Mouse (Mus musculus): Measurements from ENCODE around the gene Farp1.
"Not testable (repeated sequence)": the region's sequence is repeated elsewhere in the genome, so short reads cannot be mapped to it uniquely, and the experiment has no call there.

Farp1 gene

DNA sequence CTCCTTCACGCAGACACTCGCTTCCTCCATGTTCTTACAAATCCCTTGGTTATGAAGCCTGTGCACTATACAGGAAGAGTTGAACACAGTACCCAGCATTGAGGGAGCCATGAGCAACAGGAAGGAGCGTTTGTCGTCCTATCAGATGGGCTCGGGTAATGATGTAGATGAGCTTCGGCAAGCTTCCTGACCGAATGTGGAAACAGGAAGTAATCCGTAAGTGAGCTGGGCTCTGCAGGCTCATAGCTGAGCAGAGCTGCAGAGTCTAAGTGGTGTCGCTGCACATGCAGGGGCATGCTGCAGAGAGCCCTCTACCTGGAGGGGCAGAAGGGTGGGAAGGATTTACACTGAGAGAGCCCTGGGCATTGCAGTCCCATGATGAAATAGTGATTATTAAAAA is 140.4 kb downstream of the Farp1 start:
- intact Hi-C loops (cut with DNase I) = no loop called here

- intact Hi-C loops (cut with DNase I) = no loop called here
These were observed 140.9 kb downstream of the Farp1 start for GRCm38 (mm10) chr14:121175861-121176260.

DNA sequence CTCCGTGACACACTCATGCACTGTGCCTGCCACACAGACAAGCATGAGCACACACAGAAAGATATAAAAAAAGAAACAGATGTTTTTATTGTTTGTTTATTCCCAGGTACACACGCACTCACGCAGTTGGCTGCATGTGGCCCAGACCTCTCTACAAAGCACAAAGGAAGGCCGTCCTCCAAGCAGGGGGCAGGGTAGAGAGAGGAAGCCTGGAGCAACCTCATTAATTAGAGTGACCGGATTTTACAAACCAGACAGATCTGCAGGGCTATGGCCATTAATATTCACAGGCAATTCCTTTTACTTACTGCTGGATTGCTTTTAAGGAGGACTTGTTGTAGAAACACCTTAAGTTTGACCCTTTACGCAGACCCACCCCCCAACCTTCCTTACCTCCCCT is 142.9 kb downstream of the Farp1 start:
- intact Hi-C loops (cut with DNase I) = no loop called here

GRCm38 (mm10) chr14:121180611-121181010 is 145.6 kb downstream of the Farp1 start:
- intact Hi-C loops (cut with DNase I) = no loop called here

- intact Hi-C loops (cut with DNase I) = no loop called here
These were observed 146.8 kb downstream of the Farp1 start for GRCm38 (mm10) chr14:121181798-121182197.

GRCm38 (mm10) chr14:121182967-121183366 is 148.0 kb downstream of the Farp1 start:
- intact Hi-C loops (cut with DNase I) = no loop called here

DNA sequence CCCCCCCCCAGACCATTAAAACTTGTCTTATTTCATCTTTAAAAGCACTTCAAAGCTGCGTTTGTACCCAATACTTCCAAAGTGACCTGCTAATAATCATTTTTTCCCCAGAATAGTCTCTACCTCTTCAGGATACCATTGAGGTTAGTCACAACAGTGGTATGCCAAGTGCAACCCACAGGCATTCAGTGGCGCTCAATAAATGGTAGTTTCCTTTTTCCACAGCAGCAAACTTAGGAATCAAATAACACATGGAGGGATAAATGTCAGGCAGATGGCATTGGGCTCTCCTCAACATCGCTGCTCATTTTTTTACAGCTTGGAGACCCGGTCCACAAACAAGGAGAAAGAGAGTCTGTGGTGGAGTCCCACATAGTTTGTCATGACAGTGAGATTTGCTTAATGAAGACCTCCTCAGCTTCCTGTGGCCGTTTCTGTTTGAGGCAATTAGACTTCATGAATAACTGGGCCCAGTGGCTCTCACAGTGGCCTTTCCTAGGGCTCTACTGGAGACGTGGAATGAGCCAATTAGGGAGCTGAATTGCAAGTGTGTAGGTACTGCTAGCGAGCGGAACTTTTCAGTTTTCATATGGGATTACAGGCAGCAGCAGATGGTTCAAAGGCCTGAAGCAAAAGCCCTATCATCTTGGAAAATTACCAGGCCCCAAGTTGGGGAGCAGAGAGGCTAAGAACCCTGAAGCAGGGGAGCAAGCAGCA is 148.6 kb downstream of the Farp1 start:
- intact Hi-C loops (cut with DNase I) = no loop called here

GRCm38 (mm10) chr14:121184351-121184750 is 149.4 kb downstream of the Farp1 start:
- intact Hi-C loops (cut with DNase I) = no loop called here

DNA sequence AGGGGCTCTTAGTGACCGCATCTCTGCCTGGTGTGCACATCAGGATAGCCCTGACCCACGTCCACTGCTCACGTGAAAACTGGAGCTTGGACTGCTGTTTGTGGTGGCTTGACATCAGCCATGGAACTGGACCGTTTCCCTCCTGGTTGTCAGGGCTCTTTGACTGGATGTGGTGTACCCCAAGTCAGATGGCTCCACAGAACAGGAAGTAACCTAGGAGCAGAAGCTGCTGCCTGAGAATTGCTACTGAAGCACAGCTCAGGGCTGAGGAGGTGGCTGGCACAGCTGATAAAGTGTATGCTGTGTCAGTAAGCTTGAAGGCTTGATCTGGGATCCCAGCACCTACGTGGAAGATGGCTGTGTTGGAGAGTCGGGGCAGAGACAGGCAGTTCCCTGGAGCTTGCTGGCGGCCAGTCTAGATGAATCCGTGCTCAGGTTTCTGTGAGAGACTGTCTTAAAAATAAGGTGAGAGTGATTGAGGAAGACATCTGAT is 151.4 kb downstream of the Farp1 start:
- intact Hi-C loops (cut with DNase I) = no loop called here

DNA sequence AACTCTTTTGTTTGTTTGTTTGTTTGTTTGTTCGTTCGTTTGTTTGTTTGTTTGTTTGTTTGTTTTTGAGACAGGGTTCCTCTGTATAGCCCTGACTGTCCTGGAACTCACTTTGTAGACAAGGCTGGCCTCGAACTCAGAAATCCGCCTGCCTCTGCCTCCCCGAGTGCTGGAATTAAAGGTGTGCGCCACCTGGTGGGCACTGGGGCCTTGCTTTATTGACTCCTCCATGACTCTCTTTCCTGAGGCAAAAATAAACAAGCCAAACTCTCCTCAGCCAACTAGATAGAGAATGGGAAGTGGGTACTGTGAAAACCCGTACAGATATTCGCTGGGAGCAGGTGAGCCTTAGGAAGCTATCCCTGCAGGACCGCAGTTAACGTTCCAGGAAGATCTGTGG is 154.8 kb downstream of the Farp1 start:
- intact Hi-C loops (cut with DNase I) = not testable (repeated sequence)

DNA sequence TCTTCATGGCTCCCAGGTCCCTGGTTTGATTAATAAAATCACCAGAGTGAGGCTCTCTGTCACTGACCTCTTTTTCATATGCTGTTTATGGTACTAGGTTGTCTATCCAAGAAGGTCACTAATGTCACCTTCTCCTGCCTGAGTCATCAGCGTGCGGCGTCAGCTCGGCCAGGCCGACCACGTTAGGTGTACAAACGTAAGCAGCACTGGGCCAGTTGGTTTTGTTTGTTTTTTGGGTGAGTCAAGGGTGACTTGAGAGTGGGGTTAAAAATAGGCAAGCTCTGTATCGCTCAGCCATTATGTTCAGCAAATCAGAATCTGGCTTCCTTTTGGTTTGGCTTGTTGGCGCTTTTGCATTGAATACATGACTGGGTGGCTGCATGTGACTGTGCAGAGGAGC is 155.4 kb downstream of the Farp1 start:
- intact Hi-C loops (cut with DNase I) = no loop called here

- intact Hi-C loops (cut with DNase I) = no loop called here
These were observed 156.7 kb downstream of the Farp1 start for GRCm38 (mm10) chr14:121191739-121192138.

- intact Hi-C loops (cut with DNase I) = no loop called here
These were observed 157.4 kb downstream of the Farp1 start for GRCm38 (mm10) chr14:121192394-121192793.

- intact Hi-C loops (cut with DNase I) = no loop called here
These were observed 159.0 kb downstream of the Farp1 start for GRCm38 (mm10) chr14:121193981-121194380.

- intact Hi-C loops (cut with DNase I) = no loop called here
These were observed 164.0 kb downstream of the Farp1 start for GRCm38 (mm10) chr14:121198915-121199572.

- intact Hi-C loops (cut with DNase I) = no loop called here
These were observed 164.8 kb downstream of the Farp1 start for GRCm38 (mm10) chr14:121199789-121200188.

GRCm38 (mm10) chr14:121200353-121200752 is 165.4 kb downstream of the Farp1 start:
- intact Hi-C loops (cut with DNase I) = no loop called here

- intact Hi-C loops (cut with DNase I) = no loop called here
These were observed 166.2 kb downstream of the Farp1 start for GRCm38 (mm10) chr14:121201178-121201577.

DNA sequence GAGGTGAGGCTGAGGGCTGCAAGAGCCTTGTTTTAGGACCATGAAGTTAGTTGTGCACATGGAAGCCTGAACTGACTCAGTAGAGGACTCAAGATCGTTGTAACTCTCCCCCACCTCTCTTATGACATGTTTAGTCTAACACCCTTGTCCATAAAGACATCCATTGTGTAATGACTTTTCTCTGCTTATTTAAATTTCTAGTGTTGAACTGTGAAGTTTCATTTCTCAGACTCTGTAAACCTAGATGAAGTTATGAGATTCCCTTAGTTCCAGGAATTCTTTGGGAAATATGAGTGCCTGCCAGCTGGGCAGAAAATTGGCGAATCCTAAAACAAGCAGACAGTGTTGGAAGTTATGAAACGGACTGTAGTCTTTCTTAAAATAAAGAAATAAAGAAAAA is 170.5 kb downstream of the Farp1 start:
- intact Hi-C loops (cut with DNase I) = no loop called here

DNA sequence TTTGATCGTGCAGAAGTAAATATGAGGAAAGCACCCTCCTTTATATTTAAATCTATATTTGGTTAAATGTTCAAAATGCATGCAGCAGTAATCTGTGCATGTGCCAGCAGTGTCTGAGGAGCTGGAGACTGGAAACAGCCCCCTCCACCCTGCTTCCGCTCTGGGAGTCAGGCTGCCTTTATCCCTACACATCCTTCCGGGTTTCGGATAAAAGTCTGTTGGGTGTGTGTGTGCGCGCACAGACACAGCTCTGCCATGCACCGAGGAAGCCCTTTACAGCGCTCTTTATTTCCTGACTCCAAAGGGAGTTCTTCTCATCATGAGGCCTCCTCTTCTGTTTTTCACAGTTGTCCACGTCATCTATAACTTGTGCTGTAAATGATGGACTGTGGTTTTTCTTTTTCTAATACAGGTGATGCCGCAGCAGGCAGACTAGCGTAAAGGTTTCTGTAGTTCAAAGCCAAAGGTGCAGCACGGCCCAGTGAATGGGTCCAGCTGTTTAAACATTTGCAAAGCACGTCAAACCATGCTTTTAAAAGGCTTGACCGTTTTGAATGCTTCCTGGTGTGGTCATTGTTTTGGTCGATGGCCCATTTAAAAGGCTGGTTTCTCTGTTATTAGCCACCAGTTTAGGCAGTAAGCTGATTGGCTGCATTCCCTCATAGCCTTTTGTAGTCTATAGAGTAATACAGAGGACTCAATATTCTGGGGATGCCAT is 172.6 kb downstream of the Farp1 start:
- intact Hi-C loops (cut with DNase I) = no loop called here

- intact Hi-C loops (cut with DNase I) = no loop called here
These were observed 173.1 kb downstream of the Farp1 start for GRCm38 (mm10) chr14:121208159-121208515.

GRCm38 (mm10) chr14:121210318-121210717 is 175.3 kb downstream of the Farp1 start:
- intact Hi-C loops (cut with DNase I) = loop anchor here (10.0 kb wide), 1 partner anchor 376 kb away; no protein-coding TSS in a partner anchor

Measured in adrenal gland (tissue).